Mouse (Mus musculus) forebrain, embryonic 11.5 days (tissue): ENCODE measurements around the gene Psat1. TPM values are rescaled to one million over a fixed set of nuclear protein-coding genes. Genes with fewer than 3 reads are reported as not detected.

Experiments
- ATAC-seq: fragments of 200-750 bp; cut with Nextera tagmentation; replicated peaks from 2 replicates; pipeline ENCODE4 v1.8.0; 2017; ENCODE audit warnings: moderate TSS enrichment; ENCODE audit not compliant: low FRiP score
- DNase-seq: peaks from one replicate; pipeline ENCODE4 v3.0.0-alpha.2; 2017; ENCODE audit warnings: low spot score
- H3K27ac ChIP-seq: fragments of 300-500 bp; sonication (generic); 2 replicates; pipeline ENCODE4 v1.5.1; 2014; ENCODE audit warnings: low read depth, low read length
- H3K27me3 ChIP-seq: fragments of 300-500 bp; sonication (generic); 2 replicates; pipeline ENCODE4 v1.6.1; 2014; ENCODE audit warnings: mild to moderate bottlenecking, low read length, mixed read lengths; ENCODE audit not compliant: control insufficient read depth, insufficient read depth
- H3K36me3 ChIP-seq: fragments of 300-500 bp; sonication (generic); 2 replicates; pipeline ENCODE4 v1.6.1; 2014; ENCODE audit warnings: mild to moderate bottlenecking, low read length, moderate library complexity, mixed read lengths; ENCODE audit not compliant: control insufficient read depth, insufficient read depth
- H3K4me1 ChIP-seq: fragments of 300-500 bp; sonication (generic); replicated peaks from 2 replicates; pipeline ENCODE4 v1.6.1; 2014; ENCODE audit warnings: low read length, mixed read lengths; ENCODE audit not compliant: control insufficient read depth, insufficient read depth
- H3K4me2 ChIP-seq: fragments of 300-500 bp; sonication (generic); 2 replicates; pipeline ENCODE4 v1.6.1; 2014; ENCODE audit warnings: low read depth, mild to moderate bottlenecking, low read length, moderate library complexity, mixed read lengths; ENCODE audit not compliant: severe bottlenecking
- H3K4me3 ChIP-seq: fragments of 300-500 bp; sonication (generic); 2 replicates; pipeline ENCODE4 v1.5.1; 2014; ENCODE audit warnings: low read depth, low read length
- H3K9ac ChIP-seq: fragments of 300-500 bp; sonication (generic); 2 replicates; pipeline ENCODE4 v1.6.1; 2014; ENCODE audit warnings: low read length
- H3K9me3 ChIP-seq: fragments of 300-500 bp; sonication (generic); 2 replicates; pipeline ENCODE4 v1.6.1; 2016; ENCODE audit warnings: low read length, mixed read lengths; ENCODE audit not compliant: control insufficient read depth
- WGBS: fragments of 180-500 bp; shearing (Covaris S2); extraction: QIAGEN DNeasy Blood & Tissue Kit; methylation state at CpG from one replicate; pipeline ENCODE4 v1.1.7; 2014; 5-methylcytosine and 5-hydroxymethylcytosine counted together
- polyA plus RNA-seq: library from polyadenylated mRNA; unstranded; fragments of >200 nt; fragmentation: Nextera tagmentation; extraction: Ambion mirVana; gene quantifications from 2 replicates; pipeline ENCODE4 v1.2.1, GENCODE M21; 2014

Gene Psat1
- polyA plus RNA-seq, 1 experiment from 2014 or later, result 137 TPM

GRCm38 (mm10) chr19:15942421-15943116 is 4.6 kb downstream of the Psat1 start:
- ATAC-seq, result peak; percentile 39; the same call in 1 of the 2 replicates
- no peaks in the 10 kb centered on the region for H3K36me3 ChIP-seq
- no peak for DNase-seq
- no peak overlapping the region for H3K4me2 ChIP-seq
- H3K27ac ChIP-seq, result no peak overlapping the region
- H3K4me1 ChIP-seq, result no peaks in the 10 kb centered on the region
- no peak overlapping the region for H3K4me3 ChIP-seq
- no peaks in the 10 kb centered on the region for H3K9me3 ChIP-seq
- H3K27me3 ChIP-seq, result no peaks in the 10 kb centered on the region
- no peak overlapping the region for H3K9ac ChIP-seq
- 45% methylated on average over 11 of the region's 11 CpGs for WGBS

GRCm38 (mm10) chr19:15941399-15941798 is 5.7 kb downstream of the Psat1 start:
- ATAC-seq, result no peak
- Histone ChIP-seq H3K27me3 (no peaks in the 10 kb centered on the region), H3K9ac (no peak overlapping the region), H3K4me2 (no peak overlapping the region), H3K4me3 (no peak overlapping the region), H3K36me3 (no peaks in the 10 kb centered on the region), H3K4me1 (no peaks in the 10 kb centered on the region), H3K27ac (no peak overlapping the region), H3K9me3 (no peaks in the 10 kb centered on the region)
- DNase-seq, result no peak
- WGBS, result 84% methylated on average over 8 of the region's 8 CpGs

- no peaks in the 10 kb centered on the region for H3K36me3 ChIP-seq
- no peaks in the 10 kb centered on the region for H3K9me3 ChIP-seq
- H3K4me3 ChIP-seq, result peak overlapping the region; percentile 70
- H3K27ac ChIP-seq, result peak overlapping the region; percentile 78; the same call in 1 of the 2 replicates
- peak; percentile 44 for ATAC-seq
- peaks cover 9% of the 10 kb centered on the region; the same call in 1 of the 2 replicates for H3K4me1 ChIP-seq
- H3K9ac ChIP-seq, result peak overlapping the region; percentile 12; the same call in 1 of the 2 replicates
- H3K4me2 ChIP-seq, result peak overlapping the region; percentile 94
- DNase-seq, result peak; percentile 73
- WGBS, result 7% methylated on average over 4 of the region's 4 CpGs
- no peaks in the 10 kb centered on the region for H3K27me3 ChIP-seq
These were observed 21.5 kb downstream of the Psat1 start for GRCm38 (mm10) chr19:15925719-15926045.

- Histone ChIP-seq H3K9ac (peak overlapping the region; percentile 75), H3K27me3 (no peaks in the 10 kb centered on the region)
- WGBS, result 2% methylated on average over 43 of the region's 43 CpGs
These were observed 22.0 kb downstream of the Psat1 start for GRCm38 (mm10) chr19:15924866-15925718.

DNA sequence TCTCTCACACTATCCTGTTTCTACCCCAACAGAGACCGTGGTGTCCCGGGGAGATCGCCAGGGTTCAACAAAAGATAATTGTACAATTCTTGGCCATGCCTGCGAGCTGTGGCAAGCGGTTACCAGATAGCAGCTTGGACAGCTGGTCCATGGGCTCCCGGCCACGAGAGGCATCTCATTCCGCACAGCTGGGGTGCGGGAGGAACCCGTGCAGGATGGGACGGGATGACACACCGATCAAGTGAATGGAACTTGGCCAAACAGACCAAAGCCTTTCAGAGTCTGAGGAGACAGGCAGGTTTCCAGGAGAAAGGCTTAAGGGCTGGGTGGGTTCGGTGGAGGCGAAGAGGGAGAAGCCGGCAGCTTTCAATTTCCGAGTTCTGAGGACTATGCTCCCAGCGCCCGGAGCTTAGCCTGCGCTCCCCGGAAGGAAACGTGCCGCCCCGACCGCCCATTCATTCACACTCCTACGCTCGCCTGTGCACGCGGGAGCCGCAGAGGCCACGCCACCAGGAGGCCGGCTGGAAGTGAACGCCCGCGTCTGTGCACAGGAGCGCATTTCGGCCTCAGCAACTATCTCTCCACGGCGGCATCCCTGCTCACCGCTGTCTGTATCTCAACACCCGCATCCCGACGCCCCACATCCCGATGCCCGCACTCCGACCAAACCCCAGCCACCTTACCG is 22.8 kb downstream of the Psat1 start:
- Histone ChIP-seq H3K36me3 (no peaks in the 10 kb centered on the region), H3K4me3 (peak overlapping the region; percentile 70), H3K27ac (peak overlapping the region; percentile 78), H3K9me3 (no peaks in the 10 kb centered on the region), H3K4me1 (peaks cover 9% of the 10 kb centered on the region; the same call in 1 of the 2 replicates), H3K4me2 (peak overlapping the region; percentile 94), H3K9ac (peak overlapping the region; percentile 75), H3K27me3 (no peaks in the 10 kb centered on the region)
- ATAC-seq, result peak; percentile 66; the same call in 1 of the 2 replicates
- peak; percentile 63 for DNase-seq
- WGBS, result under 1% methylated on average over 46 of the region's 46 CpGs

More at GRCm38 (mm10) chr19:15924866-15925718, 22.0 kb downstream of the Psat1 start:
- H3K4me3 ChIP-seq, result peak overlapping the region; percentile 70
- peak; percentile 92 for DNase-seq
- peaks cover 9% of the 10 kb centered on the region; the same call in 1 of the 2 replicates for H3K4me1 ChIP-seq
- H3K4me2 ChIP-seq, result peak overlapping the region; percentile 94
- H3K27ac ChIP-seq, result peak overlapping the region; percentile 78
- H3K9me3 ChIP-seq, result no peaks in the 10 kb centered on the region
- no peaks in the 10 kb centered on the region for H3K36me3 ChIP-seq
- ATAC-seq, result peak; percentile 99

DNA sequence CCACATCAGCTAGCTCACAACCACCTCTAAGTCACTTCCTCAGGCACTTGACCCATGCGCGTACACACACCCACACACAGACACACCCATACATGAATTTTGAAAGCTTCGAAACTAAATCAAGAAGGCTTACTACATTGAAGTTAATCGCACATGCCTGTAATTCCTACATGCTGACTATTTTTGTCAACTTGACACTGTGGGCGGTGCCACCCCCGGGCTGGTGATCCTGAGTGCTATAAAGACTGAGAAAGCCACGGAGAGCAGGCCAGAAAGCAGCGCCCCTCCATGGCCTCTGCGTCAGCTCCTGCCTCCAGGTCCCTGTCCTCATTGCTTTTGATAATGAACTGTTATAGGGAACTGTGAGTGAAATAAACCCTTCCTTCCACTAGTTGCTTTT is 23.7 kb downstream of the Psat1 start:
- ATAC-seq (no peak), DNase-seq (no peak)
- H3K4me3 ChIP-seq, result peak overlapping the region; percentile 70
- H3K27ac ChIP-seq, result no peak overlapping the region
- no peaks in the 10 kb centered on the region for H3K9me3 ChIP-seq
- H3K36me3 ChIP-seq, result no peaks in the 10 kb centered on the region; the same call in 1 of the 2 replicates
- WGBS, result 42% methylated on average over 9 of the region's 9 CpGs
- H3K9ac ChIP-seq, result peak overlapping the region; percentile 75
- peaks cover 9% of the 10 kb centered on the region; the same call in 1 of the 2 replicates for H3K4me1 ChIP-seq
- no peaks in the 10 kb centered on the region for H3K27me3 ChIP-seq
- peak overlapping the region; percentile 94 for H3K4me2 ChIP-seq

DNA sequence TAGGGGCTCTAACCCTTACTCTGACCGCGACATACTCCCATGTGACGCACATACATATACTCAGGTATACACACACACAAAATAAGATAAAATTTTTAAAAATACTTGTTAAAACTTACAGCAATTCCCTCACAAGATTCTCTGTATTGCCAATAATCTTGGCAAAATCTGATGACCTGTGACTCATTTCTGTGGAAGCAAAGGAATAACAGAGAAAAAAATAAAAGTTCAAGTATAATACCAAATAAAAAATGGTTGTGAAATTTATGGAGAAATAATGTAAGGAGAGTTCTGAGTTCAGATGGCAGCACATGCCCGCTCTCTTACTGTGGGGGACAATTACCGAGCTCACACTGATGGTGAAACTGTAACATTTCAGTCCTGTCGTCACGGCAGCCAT is 27.8 kb downstream of the Psat1 start:
- Histone ChIP-seq H3K27ac (no peak overlapping the region), H3K36me3 (peaks cover 2% of the 10 kb centered on the region; the same call in 1 of the 2 replicates), H3K4me2 (no peak overlapping the region), H3K27me3 (no peaks in the 10 kb centered on the region), H3K9me3 (no peaks in the 10 kb centered on the region), H3K4me1 (peaks cover 6% of the 10 kb centered on the region; the same call in 1 of the 2 replicates), H3K9ac (no peak overlapping the region), H3K4me3 (no peak overlapping the region)
- ATAC-seq (no peak), DNase-seq (no peak)
- WGBS, result 96% methylated on average over 7 of the region's 7 CpGs

- no peak for ATAC-seq
- peaks cover 5% of the 10 kb centered on the region; the same call in 1 of the 2 replicates for H3K36me3 ChIP-seq
These were observed 29.0 kb downstream of the Psat1 start for GRCm38 (mm10) chr19:15918111-15918510.

More at GRCm38 (mm10) chr19:15918111-15918510, 29.0 kb downstream of the Psat1 start:
- no peak overlapping the region for H3K27ac ChIP-seq
- no peak for DNase-seq
- 95% methylated on average over 7 of the region's 7 CpGs for WGBS
- H3K4me2 ChIP-seq, result no peak overlapping the region
- no peaks in the 10 kb centered on the region for H3K9me3 ChIP-seq
- H3K4me3 ChIP-seq, result no peak overlapping the region
- no peak overlapping the region for H3K9ac ChIP-seq
- H3K4me1 ChIP-seq, result no peaks in the 10 kb centered on the region; the same call in 1 of the 2 replicates
- H3K27me3 ChIP-seq, result no peaks in the 10 kb centered on the region
